Mouse (Mus musculus) kidney, embryonic 16.5 days (tissue): ENCODE measurements around the gene Hyal1. TPM values are rescaled to one million over a fixed set of nuclear protein-coding genes. Genes with fewer than 3 reads are reported as not detected.

Experiments
- ATAC-seq: fragments of 200-750 bp; cut with Nextera tagmentation; 2 replicates; pipeline ENCODE4 v1.8.0; 2017; ENCODE audit warnings: moderate TSS enrichment; ENCODE audit not compliant: low FRiP score, low TSS enrichment
- H3K27ac ChIP-seq: fragments of 300-500 bp; sonication (generic); 2 replicates; pipeline ENCODE4 v1.5.1; 2014; ENCODE audit warnings: low read length
- H3K27me3 ChIP-seq: fragments of 300-500 bp; sonication (generic); 2 replicates; pipeline ENCODE4 v1.6.1; 2014; ENCODE audit warnings: low read length, control low read depth, mixed read lengths; ENCODE audit not compliant: insufficient read depth
- H3K36me3 ChIP-seq: fragments of 300-500 bp; sonication (generic); 2 replicates; pipeline ENCODE4 v1.6.1; 2014; ENCODE audit warnings: low read length, control low read depth, mixed read lengths; ENCODE audit not compliant: insufficient read depth
- H3K4me1 ChIP-seq: fragments of 300-500 bp; sonication (generic); 2 replicates; pipeline ENCODE4 v1.6.1; 2014; ENCODE audit warnings: low read length, control low read depth, mixed read lengths; ENCODE audit not compliant: insufficient read depth
- H3K4me2 ChIP-seq: fragments of 300-500 bp; sonication (generic); replicated peaks from 2 replicates; pipeline ENCODE4 v1.6.1; 2014; ENCODE audit warnings: low read depth, low read length
- H3K4me3 ChIP-seq: fragments of 300-500 bp; sonication (generic); 2 replicates; pipeline ENCODE4 v1.5.1; 2014; ENCODE audit warnings: mild to moderate bottlenecking, low read length
- H3K9ac ChIP-seq: fragments of 300-500 bp; sonication (generic); replicated peaks from 2 replicates; pipeline ENCODE4 v1.6.1; 2014; ENCODE audit warnings: low read length
- H3K9me3 ChIP-seq: fragments of 300-500 bp; sonication (generic); 2 replicates; pipeline ENCODE4 v1.6.1; 2016; ENCODE audit warnings: low read length, control low read depth
- WGBS: fragments of 180-500 bp; shearing (Covaris S2); extraction: QIAGEN DNeasy Blood & Tissue Kit; methylation state at CpG from one replicate; pipeline ENCODE4 v1.1.7; 2014; 5-methylcytosine and 5-hydroxymethylcytosine counted together
- polyA plus RNA-seq: library from polyadenylated mRNA; unstranded; fragments of >200 nt; fragmentation: Nextera tagmentation; extraction: Ambion mirVana; gene quantifications from 2 replicates; pipeline ENCODE4 v1.2.1, GENCODE M21; 2015

The Hyal1 gene
- 10.6 and 12.3 TPM in 2 replicates for polyA plus RNA-seq

GRCm38 (mm10) chr9:107576357-107577107 is at the start of gene Hyal1:
Gene Hyal1, plus strand, starts transcription at chr9:107576927.
- peak; percentile 78 for ATAC-seq
- Histone ChIP-seq H3K27ac (peak within 1 kb of the TSS; percentile 57), H3K4me1 (peaks cover 42% of the 10 kb centered on the region), H3K9ac (peak within 1 kb of the TSS; percentile 68), H3K4me3 (peak within 1 kb of the TSS; percentile 49), H3K27me3 (no peaks in the 10 kb centered on the region), H3K4me2 (peak within 1 kb of the TSS; percentile 59), H3K9me3 (no peaks in the 10 kb centered on the region), H3K36me3 (peaks cover 29% of the 10 kb centered on the region)
- WGBS, result 21% methylated on average over 16 of the region's 16 CpGs

GRCm38 (mm10) chr9:107533791-107534407 is 42.8 kb upstream of the Hyal1 start, which contains the start of gene Tmem115:
Gene Tmem115, plus strand, starts transcription at chr9:107533945.
- Histone ChIP-seq H3K27ac (peak within 1 kb of the TSS; percentile 84), H3K4me1 (peaks cover 24% of the 10 kb centered on the region), H3K36me3 (peaks cover 13% of the 10 kb centered on the region), H3K9me3 (no peaks in the 10 kb centered on the region), H3K4me3 (peak within 1 kb of the TSS; percentile 96), H3K27me3 (no peaks in the 10 kb centered on the region), H3K9ac (peak within 1 kb of the TSS; percentile 83), H3K4me2 (peak within 1 kb of the TSS; percentile 99)
- under 1% methylated on average over 48 of the region's 48 CpGs for WGBS
- ATAC-seq, result peak; percentile 98

- no peaks in the 10 kb centered on the region for H3K9me3 ChIP-seq
- H3K4me3 ChIP-seq, result peak overlapping the region; percentile 96
- H3K4me2 ChIP-seq, result peak overlapping the region; percentile 99
- H3K9ac ChIP-seq, result peak overlapping the region; percentile 83
- H3K4me1 ChIP-seq, result peaks cover 24% of the 10 kb centered on the region
- 0 out of 2 replicates have a peak, but pooled peaks have one; percentile 1 for ATAC-seq
- H3K36me3 ChIP-seq, result peaks cover 20% of the 10 kb centered on the region
- H3K27me3 ChIP-seq, result no peaks in the 10 kb centered on the region
- under 1% methylated on average over 40 of the region's 40 CpGs for WGBS
- peak overlapping the region; percentile 84 for H3K27ac ChIP-seq
Measured at GRCm38 (mm10) chr9:107534408-107535202, 42.1 kb upstream of the Hyal1 start.

DNA sequence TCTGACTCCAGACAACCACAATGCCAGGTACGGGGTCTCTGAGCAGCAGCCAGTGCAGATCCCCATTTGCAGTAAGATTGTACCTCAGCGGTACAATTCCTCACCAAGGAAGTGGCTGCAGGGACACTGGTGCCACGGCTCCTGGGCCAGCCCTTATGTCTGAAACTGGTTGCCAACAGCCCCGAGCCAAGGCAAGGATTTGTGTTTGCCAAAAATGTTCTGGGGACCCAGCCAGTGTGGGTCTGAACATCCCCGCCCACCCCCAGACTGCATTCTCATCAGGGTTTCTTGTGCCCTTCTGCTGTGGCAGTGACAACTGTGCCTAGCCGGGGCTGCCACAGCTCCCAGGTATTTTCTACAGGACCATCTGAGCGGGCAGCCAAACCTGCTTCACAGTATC is 38.5 kb upstream of the Hyal1 start:
- Histone ChIP-seq H3K9ac (no peak overlapping the region), H3K9me3 (no peaks in the 10 kb centered on the region), H3K27me3 (no peaks in the 10 kb centered on the region), H3K4me1 (peaks cover 40% of the 10 kb centered on the region), H3K4me3 (no peak overlapping the region), H3K4me2 (no peak overlapping the region), H3K27ac (no peak overlapping the region), H3K36me3 (peaks cover 26% of the 10 kb centered on the region)
- 96% methylated on average over 7 of the region's 7 CpGs for WGBS
- no peak for ATAC-seq

DNA sequence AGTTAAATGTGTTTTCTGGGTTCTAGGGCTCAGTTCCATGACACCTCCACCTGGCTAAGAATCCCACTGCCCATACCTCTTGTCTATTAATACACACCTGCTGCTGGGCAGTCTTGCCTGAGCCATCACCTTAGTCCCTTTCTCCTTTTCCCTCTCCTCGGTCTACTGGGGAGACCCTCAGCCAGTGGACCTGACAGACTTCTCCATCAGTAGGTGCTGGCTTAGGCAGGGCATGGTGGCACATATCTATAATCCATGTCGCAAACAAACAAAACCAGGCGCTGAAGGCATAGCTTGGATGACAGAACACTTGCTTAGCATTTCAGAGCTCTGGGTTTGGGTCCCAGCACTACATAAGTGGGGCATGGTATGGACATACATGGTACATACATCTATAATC is 38.0 kb upstream of the Hyal1 start:
- H3K4me1 ChIP-seq, result peaks cover 38% of the 10 kb centered on the region

GRCm38 (mm10) chr9:107539940-107540339 is 36.8 kb upstream of the Hyal1 start:
- Histone ChIP-seq H3K27me3 (no peaks in the 10 kb centered on the region), H3K27ac (no peak overlapping the region), H3K4me1 (peaks cover 38% of the 10 kb centered on the region), H3K36me3 (peaks cover 40% of the 10 kb centered on the region), H3K9ac (no peak overlapping the region; the same call in 1 of the 2 replicates), H3K9me3 (no peaks in the 10 kb centered on the region), H3K4me3 (no peak overlapping the region), H3K4me2 (no peak overlapping the region)
- 93% methylated on average over 8 of the region's 8 CpGs for WGBS
- ATAC-seq, result no peak

More for the DNA sequence above, 38.0 kb upstream of the Hyal1 start:
- H3K4me2 ChIP-seq, result no peak overlapping the region
- ATAC-seq, result no peak
- H3K27ac ChIP-seq, result no peak overlapping the region
- H3K9ac ChIP-seq, result no peak overlapping the region
- peaks cover 29% of the 10 kb centered on the region for H3K36me3 ChIP-seq
- no peaks in the 10 kb centered on the region for H3K27me3 ChIP-seq
- H3K4me3 ChIP-seq, result no peak overlapping the region
- 97% methylated on average over 3 of the region's 3 CpGs for WGBS
- no peaks in the 10 kb centered on the region for H3K9me3 ChIP-seq

DNA sequence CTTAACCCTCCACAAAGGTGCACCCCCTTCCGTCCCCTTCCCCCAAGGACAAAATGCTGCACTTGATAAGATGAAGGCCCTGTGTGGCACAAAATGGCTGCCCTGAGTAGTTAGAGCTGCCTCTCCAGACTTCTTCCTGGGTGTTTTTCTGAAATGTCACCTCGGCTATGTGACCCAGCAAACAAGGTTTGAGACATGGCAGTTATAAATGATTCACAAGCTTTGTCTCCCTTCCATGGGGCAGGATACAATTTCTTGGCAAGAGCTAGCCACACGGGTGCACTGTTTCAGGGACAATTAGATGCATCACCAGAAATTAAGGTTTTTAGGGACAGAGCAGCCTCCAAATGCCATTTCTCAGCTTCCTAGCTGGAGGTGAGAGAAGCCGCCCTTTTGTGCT is 36.3 kb upstream of the Hyal1 start:
- Histone ChIP-seq H3K4me1 (peaks cover 35% of the 10 kb centered on the region), H3K4me2 (peak overlapping the region; percentile 89; the same call in 1 of the 2 replicates), H3K36me3 (peaks cover 43% of the 10 kb centered on the region), H3K4me3 (no peak overlapping the region), H3K27me3 (no peaks in the 10 kb centered on the region), H3K9ac (peak overlapping the region; percentile 75; the same call in 1 of the 2 replicates), H3K9me3 (no peaks in the 10 kb centered on the region), H3K27ac (no peak overlapping the region)
- 52% methylated on average over 4 of the region's 4 CpGs for WGBS
- ATAC-seq, result no peak

- Histone ChIP-seq H3K27me3 (no peaks in the 10 kb centered on the region), H3K4me2 (peak overlapping the region; percentile 89), H3K36me3 (peaks cover 43% of the 10 kb centered on the region), H3K4me3 (peak overlapping the region; percentile 73), H3K27ac (0 out of 2 replicates have a peak overlapping the region, but pooled peaks have one; percentile 22), H3K9ac (peak overlapping the region; percentile 75), H3K9me3 (no peaks in the 10 kb centered on the region), H3K4me1 (peaks cover 29% of the 10 kb centered on the region)
- ATAC-seq, result no peak
- WGBS, result 20% methylated on average over 10 of the region's 10 CpGs
Measured at GRCm38 (mm10) chr9:107541005-107541404, 35.7 kb upstream of the Hyal1 start.

- H3K36me3 ChIP-seq, result peaks cover 43% of the 10 kb centered on the region
- under 1% methylated on average over 46 of the region's 46 CpGs for WGBS
- H3K9me3 ChIP-seq, result no peaks in the 10 kb centered on the region
- H3K27ac ChIP-seq, result peak within 1 kb of the TSS; percentile 78
- peak within 1 kb of the TSS; percentile 75 for H3K9ac ChIP-seq
- H3K4me2 ChIP-seq, result peak within 1 kb of the TSS; percentile 89
- peak; percentile 86 for ATAC-seq
- H3K27me3 ChIP-seq, result no peaks in the 10 kb centered on the region
- H3K4me3 ChIP-seq, result peak within 1 kb of the TSS; percentile 73
- H3K4me1 ChIP-seq, result peaks cover 25% of the 10 kb centered on the region
Measured at GRCm38 (mm10) chr9:107541474-107542351, 35.0 kb upstream of the Hyal1 start, which contains the start of the genes Cyb561d2 and Nprl2. Gene Cyb561d2, minus strand, starts transcription at chr9:107542193. Gene Nprl2, plus strand, starts transcription at chr9:107542226.
